Mouse (Mus musculus) stomach, postnatal 0 days (tissue): ENCODE results near the gene Gm44805. TPM values are rescaled to one million over a fixed set of nuclear protein-coding genes. Genes with fewer than 3 reads are reported as not detected.
A peak's percentile ranks its signal among the peaks of the same experiment; 100 is the strongest.

Experiments used
- ATAC-seq: fragments of 200-750 bp; cut with Nextera tagmentation; 2 replicates; pipeline ENCODE4 v1.8.0; 2017; ENCODE audit not compliant: low FRiP score, low TSS enrichment
- DNase-seq: peaks from one replicate; pipeline ENCODE4 v3.0.0-alpha.2; 2016; ENCODE audit warnings: low spot score
- H3K27ac ChIP-seq: fragments of 300-500 bp; sonication (generic); replicated peaks from 2 replicates; pipeline ENCODE4 v1.5.1; 2014; ENCODE audit warnings: mild to moderate bottlenecking, control low read depth
- H3K27me3 ChIP-seq: fragments of 300-500 bp; sonication (generic); 2 replicates; pipeline ENCODE4 v1.6.1; 2014; ENCODE audit warnings: low read length; ENCODE audit not compliant: control insufficient read depth, insufficient read depth
- H3K36me3 ChIP-seq: fragments of 300-500 bp; sonication (generic); 2 replicates; pipeline ENCODE4 v1.6.1; 2014; ENCODE audit warnings: low read length, mixed read lengths; ENCODE audit not compliant: control insufficient read depth, insufficient read depth
- H3K4me1 ChIP-seq: fragments of 300-500 bp; sonication (generic); replicated peaks from 2 replicates; pipeline ENCODE4 v1.6.1; 2014; ENCODE audit warnings: antibody characterized with exemption; ENCODE audit not compliant: control insufficient read depth, insufficient read depth
- H3K4me2 ChIP-seq: fragments of 300-500 bp; sonication (generic); replicated peaks from 2 replicates; pipeline ENCODE4 v1.6.1; 2014; ENCODE audit warnings: low read depth, mild to moderate bottlenecking, control low read depth, moderate library complexity
- H3K4me3 ChIP-seq: fragments of 300-500 bp; sonication (generic); 2 replicates; pipeline ENCODE4 v1.5.1; 2014; ENCODE audit warnings: low read depth, low read length, control low read depth
- H3K9ac ChIP-seq: fragments of 300-500 bp; sonication (generic); 2 replicates; pipeline ENCODE4 v1.6.1; 2014; ENCODE audit warnings: mild to moderate bottlenecking, low read length, control low read depth, mixed read lengths
- H3K9me3 ChIP-seq: fragments of 300-500 bp; sonication (generic); 2 replicates; pipeline ENCODE4 v1.6.1; 2016; ENCODE audit warnings: low read length; ENCODE audit not compliant: control insufficient read depth
- CTCF ChIP-seq: IDR thresholded peaks from 2 replicates; pipeline ENCODE4 v1.5.1; 2016; ENCODE audit warnings: antibody characterized with exemption, low read depth, mild to moderate bottlenecking, moderate library complexity
- EP300 ChIP-seq: optimal IDR thresholded peaks from 2 replicates; pipeline ENCODE3; 2016; ENCODE audit warnings: antibody characterized with exemption
- whole genome bisulfite sequencing: fragments of 180-500 bp; shearing (Covaris S2); extraction: QIAGEN DNeasy Blood & Tissue Kit; methylation state at CpG from one replicate; pipeline ENCODE4 v1.1.7; 2014; 5-methylcytosine and 5-hydroxymethylcytosine counted together
- polyA plus RNA-seq: library from polyadenylated mRNA; unstranded; fragments of >200 nt; fragmentation: Nextera tagmentation; extraction: Ambion mirVana; gene quantifications from 2 replicates; pipeline ENCODE4 v1.2.1, GENCODE M21; 2015

Gene Gm44805
- polyA plus RNA-seq, 1 experiment from 2014 or later = not detected

- 89% methylated on average over 16 of the region's 16 CpGs for WGBS
- H3K27me3 ChIP-seq = no peaks in the 10 kb centered on the region
- no peak overlapping the region for H3K4me3 ChIP-seq
- H3K4me2 ChIP-seq = no peak overlapping the region
- DNase-seq = no peak
- peaks cover 5% of the 10 kb centered on the region for H3K36me3 ChIP-seq
- ATAC-seq = no peak
- peaks cover 8% of the 10 kb centered on the region for H3K4me1 ChIP-seq
- H3K27ac ChIP-seq = no peak overlapping the region
- H3K9me3 ChIP-seq = no peaks in the 10 kb centered on the region
- TF ChIP-seq CTCF (no peak), EP300 (no peak)
- H3K9ac ChIP-seq = no peak overlapping the region
These were observed 21.8 kb upstream of the Gm44805 start for GRCm38 (mm10) chr7:19702859-19703555.

DNA sequence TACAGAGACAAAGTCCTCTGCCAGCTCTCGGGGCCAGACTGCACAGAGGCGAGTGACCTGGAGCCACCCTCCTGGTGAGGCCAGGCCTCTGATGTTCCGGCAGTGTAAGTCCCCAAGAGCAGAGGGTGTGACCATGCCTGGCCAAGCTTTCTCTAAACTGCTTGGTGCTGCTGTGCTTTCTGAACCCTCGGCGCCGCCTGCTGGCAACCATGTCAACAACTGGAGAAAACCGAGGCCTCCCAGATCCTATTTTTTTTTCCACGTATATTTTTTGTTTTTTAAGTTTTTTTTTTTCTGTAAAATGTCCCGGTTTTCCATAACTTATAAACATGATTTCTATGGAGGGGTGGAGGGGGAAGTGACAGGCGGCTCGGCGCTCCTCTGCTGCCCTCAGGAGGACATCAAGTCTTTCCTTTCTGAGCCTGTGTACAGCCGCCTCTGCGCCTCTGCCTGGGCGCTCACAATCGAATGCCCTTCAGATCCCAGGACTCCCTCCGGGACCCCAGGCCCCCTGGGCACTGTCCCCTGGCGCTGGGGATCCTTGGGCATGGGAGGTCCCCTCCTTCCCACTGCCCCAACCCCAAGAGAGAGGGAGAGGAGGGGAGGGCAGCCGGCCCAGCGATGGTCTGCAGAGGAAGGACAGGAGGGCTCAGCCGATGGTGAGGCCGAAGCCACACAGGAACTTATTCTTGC lies 20.0 kb upstream of the Gm44805 start:
- H3K27ac ChIP-seq = peak overlapping the region; percentile 70
- no peaks in the 10 kb centered on the region for H3K9me3 ChIP-seq
- peak; percentile 84 for TF ChIP-seq CTCF
- TF ChIP-seq EP300 = no peak
- 0 out of 2 replicates have a peak overlapping the region, but pooled peaks have one; percentile 27 for H3K4me2 ChIP-seq
- H3K4me1 ChIP-seq = peaks cover 8% of the 10 kb centered on the region
- H3K36me3 ChIP-seq = peaks cover 1% of the 10 kb centered on the region
- 34% methylated on average over 22 of the region's 22 CpGs for WGBS
- ATAC-seq = peak; percentile 89
- H3K4me3 ChIP-seq = no peak overlapping the region
- DNase-seq = peak; percentile 84
- no peak overlapping the region; the same call in 1 of the 2 replicates for H3K9ac ChIP-seq
- no peaks in the 10 kb centered on the region for H3K27me3 ChIP-seq

- 43% methylated on average over 12 of the region's 12 CpGs for WGBS
- Histone ChIP-seq H3K27ac (peak overlapping the region; percentile 70), H3K4me2 (0 out of 2 replicates have a peak overlapping the region, but pooled peaks have one; percentile 27), H3K9me3 (no peaks in the 10 kb centered on the region), H3K27me3 (no peaks in the 10 kb centered on the region), H3K9ac (no peak overlapping the region; the same call in 1 of the 2 replicates), H3K4me3 (no peak overlapping the region), H3K36me3 (no peaks in the 10 kb centered on the region), H3K4me1 (peaks cover 8% of the 10 kb centered on the region)
- DNase-seq (no peak), ATAC-seq (0 out of 2 replicates have a peak, but pooled peaks have one; percentile 6)
- TF ChIP-seq EP300 = no peak
- no peak for TF ChIP-seq CTCF
These were observed 19.3 kb upstream of the Gm44805 start for GRCm38 (mm10) chr7:19700299-19701068.

DNA sequence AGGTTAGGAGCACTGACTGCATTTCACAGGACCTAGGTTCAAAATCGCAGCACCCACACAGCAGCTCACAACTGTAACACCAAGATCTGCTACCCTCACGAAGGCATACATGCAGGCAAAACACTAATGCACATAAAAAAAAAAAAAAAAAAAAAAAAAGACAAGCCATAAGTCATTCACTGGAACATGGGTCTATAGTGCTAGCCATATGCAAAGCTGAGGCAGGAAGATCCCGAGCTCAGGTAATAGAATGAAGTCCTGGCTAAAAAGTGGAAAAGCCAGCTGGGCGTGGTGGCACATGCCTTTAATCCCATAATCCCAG lies 18.6 kb upstream of the Gm44805 start:
- no peak overlapping the region for H3K9ac ChIP-seq
- peaks cover 8% of the 10 kb centered on the region for H3K4me1 ChIP-seq
- H3K4me2 ChIP-seq = no peak overlapping the region

GRCm38 (mm10) chr7:19698907-19699826 lies 17.9 kb upstream of the Gm44805 start, which contains the start of gene Apoe:
TSS of gene Apoe (minus strand) at chr7:19699188.
- ATAC-seq (0 out of 2 replicates have a peak, but pooled peaks have one; percentile 27), DNase-seq (peak; percentile 46)
- peaks cover 8% of the 10 kb centered on the region for H3K4me1 ChIP-seq
- peak within 1 kb of the TSS; percentile 37 for H3K4me3 ChIP-seq
- H3K27me3 ChIP-seq = no peaks in the 10 kb centered on the region
- no peaks in the 10 kb centered on the region for H3K9me3 ChIP-seq
- H3K36me3 ChIP-seq = no peaks in the 10 kb centered on the region
- WGBS = 7% methylated on average over 19 of the region's 20 CpGs
- peak within 1 kb of the TSS; percentile 59 for H3K4me2 ChIP-seq
- peak within 1 kb of the TSS; percentile 50 for H3K27ac ChIP-seq
- TF ChIP-seq EP300 (no peak), CTCF (peak; percentile 26; the same call in 1 of the 2 replicates)
- H3K9ac ChIP-seq = peak within 1 kb of the TSS; percentile 51

More for the DNA sequence above, 18.6 kb upstream of the Gm44805 start:
- TF ChIP-seq CTCF (no peak), EP300 (no peak)
- H3K9me3 ChIP-seq = no peaks in the 10 kb centered on the region
- WGBS = 72% methylated on average over 4 of the region's 4 CpGs
- ATAC-seq = no peak
- no peak overlapping the region for H3K27ac ChIP-seq
- H3K36me3 ChIP-seq = no peaks in the 10 kb centered on the region
- no peak for DNase-seq
- no peak overlapping the region for H3K4me3 ChIP-seq
- no peaks in the 10 kb centered on the region for H3K27me3 ChIP-seq
